Mouse (Mus musculus) left cerebral cortex, adult 8-10 months (tissue): ENCODE data around the gene Gm43191. TPM values are rescaled to one million over a fixed set of nuclear protein-coding genes. Genes with fewer than 3 reads are reported as not detected.
"Not testable (repeated sequence)": the region's sequence is repeated elsewhere in the genome, so short reads cannot be mapped to it uniquely, and the experiment has no call there.

Experiments used
- DNase-seq, 2 experiments: peaks; one replicate each; pipeline ENCODE4 v3.0.0; 2022; ENCODE audit warnings: low spot score in 2 of 2
- total RNA-seq, 4 experiments: library from RNA; stranded (reverse); gene quantifications; 2 replicates each; pipeline ENCODE4 v1.2.4; 2022

Gm43191 gene
- total RNA-seq = 1 to 10 TPM in 3 of 4 experiments, not detected in 1; 1.0 to 3.8 (median 2.6) TPM

- DNase-seq = no peak
Measured at GRCm38 (mm10) chr3:116681160-116681559, at the start of gene Gm43191. TSS of gene Gm43191 (minus strand) at chr3:116681260.

DNA sequence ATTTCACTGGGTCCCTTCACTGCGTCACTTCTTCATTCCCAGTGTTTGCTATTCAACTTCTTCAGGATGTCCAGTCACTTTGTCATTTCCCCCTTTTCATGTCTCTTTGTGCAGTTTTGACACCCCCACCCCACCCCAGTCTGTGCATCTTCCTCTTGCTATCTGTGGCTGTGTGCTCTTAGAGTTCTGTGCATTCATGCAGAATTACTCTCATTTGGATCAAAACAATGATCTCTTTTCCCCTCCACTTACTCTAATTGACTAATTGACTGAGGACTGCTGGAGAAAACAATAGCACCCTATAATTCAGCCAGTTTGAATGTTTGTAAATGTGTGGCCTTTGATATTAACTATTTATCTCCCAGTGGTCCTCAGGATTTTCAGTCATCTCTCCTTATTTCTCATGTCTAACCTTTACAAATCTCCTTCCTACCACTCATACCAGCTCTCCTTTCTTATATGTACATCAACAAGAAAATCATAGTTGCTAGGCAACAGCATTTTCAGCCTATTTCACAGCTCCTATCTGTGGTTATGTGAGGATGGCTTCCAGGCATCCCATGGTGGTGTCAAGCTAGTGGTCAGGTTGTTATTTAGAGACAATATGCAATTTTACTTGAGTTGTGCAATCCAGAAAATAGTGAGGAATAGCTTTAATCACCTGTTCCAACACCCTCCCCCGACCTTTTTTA lies 48.6 kb upstream of the Gm43191 start:
- no peak for DNase-seq

DNA sequence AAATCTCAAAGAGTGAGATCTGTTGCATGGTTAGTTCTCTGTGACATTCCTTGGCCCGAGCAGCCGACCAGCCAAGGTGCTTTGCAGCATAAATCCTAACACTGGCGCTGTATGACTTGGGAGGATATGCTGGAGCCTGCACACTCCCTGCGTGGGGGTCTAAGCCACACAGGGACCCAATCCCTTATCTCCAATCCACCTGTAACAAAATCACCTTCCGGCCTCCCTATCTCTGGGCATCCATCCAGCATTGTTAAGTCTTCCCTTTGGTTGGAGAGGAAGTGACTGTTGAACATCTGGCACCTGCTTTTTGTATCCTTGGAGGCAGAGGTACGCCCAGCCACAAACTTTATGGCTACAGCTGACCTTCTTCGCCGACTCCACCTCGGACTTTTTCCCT lies 45.7 kb upstream of the Gm43191 start:
- no peak for DNase-seq

DNA sequence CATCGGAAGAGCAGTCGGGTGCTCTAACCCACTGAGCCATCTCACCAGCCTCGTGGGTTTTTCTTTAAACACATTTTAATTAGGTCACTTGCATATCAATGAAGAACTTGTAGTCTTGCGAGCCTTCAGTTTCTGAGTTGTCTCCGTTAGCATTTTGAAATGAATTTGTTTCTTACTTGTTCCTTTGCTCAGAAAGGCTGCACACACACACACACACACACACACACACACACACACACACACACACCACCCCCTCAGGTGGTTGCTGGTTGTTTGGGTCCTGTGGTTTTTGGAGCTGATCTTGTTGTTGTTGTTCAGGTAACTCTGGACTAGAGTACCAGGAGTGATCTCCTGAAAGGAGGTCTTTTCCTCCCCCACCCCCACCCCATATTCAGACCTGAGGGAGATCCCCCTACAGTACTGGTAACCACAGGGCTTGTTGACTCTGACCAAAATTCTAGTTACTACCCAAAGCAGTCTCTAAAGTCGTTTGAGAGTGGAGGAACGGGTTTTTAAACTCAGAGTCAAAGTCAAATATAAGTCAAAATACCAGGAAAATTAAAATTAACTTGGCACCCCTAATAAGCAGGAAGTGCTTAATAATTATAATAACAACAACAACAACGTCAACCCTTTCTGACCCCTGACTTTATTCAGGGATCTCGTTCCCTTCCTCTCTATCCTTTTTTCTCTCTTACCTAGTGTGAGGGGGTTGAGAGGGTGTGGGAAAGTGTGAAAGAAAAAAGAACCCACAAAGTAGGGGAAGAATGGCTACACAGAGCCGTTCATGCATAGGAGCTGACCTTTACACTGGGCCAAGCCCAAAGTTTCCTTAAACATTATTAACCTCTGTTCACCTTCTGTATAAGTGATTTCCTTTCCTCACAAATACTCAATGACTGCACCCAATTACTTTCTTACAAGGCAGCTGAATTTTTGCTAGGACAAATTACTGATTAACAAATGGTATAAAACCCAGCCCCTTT lies 42.7 kb upstream of the Gm43191 start:
- DNase-seq = no peak

- no peak for DNase-seq
Measured at GRCm38 (mm10) chr3:116722980-116723379, 41.9 kb upstream of the Gm43191 start.

DNA sequence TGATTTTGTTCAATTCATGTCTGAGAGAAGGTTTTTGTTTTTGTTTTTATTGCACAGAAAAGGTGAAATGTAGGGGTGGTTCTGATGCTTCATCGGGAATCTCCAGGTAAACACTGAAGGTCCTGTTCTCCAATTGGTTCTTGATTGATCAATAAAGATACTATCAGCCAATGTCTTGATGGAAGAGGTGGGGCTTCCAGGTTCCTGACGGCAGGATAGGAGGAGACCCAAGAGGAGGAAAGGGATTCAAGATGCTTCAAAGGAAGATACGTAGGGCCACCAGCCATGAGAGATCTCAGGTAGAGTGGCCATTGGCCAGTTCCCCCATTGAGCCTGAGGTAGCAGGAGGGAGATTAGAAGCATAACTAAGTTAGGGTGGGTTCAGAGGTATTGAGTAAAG lies 37.9 kb upstream of the Gm43191 start:
- no peak for DNase-seq

DNA sequence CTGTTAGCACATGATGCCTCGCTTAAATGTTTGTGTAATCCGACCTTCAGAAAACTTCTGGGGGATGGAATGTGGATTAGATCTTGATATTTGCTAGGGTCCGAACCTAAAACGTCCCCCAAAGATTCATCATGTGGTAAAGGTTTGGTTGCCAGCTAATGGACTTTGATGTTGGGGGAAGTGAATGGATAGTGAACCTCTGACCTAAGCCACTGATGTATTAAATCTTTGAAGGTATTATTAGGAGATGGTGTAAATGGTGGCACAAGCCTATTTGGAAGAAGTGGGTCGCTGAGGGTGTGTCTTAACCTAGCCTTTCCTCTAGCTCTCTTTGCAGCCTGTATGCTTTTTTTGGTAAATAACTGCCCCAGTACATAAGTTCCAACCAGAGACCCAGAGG lies 32.0 kb upstream of the Gm43191 start:
- no peak for DNase-seq

DNA sequence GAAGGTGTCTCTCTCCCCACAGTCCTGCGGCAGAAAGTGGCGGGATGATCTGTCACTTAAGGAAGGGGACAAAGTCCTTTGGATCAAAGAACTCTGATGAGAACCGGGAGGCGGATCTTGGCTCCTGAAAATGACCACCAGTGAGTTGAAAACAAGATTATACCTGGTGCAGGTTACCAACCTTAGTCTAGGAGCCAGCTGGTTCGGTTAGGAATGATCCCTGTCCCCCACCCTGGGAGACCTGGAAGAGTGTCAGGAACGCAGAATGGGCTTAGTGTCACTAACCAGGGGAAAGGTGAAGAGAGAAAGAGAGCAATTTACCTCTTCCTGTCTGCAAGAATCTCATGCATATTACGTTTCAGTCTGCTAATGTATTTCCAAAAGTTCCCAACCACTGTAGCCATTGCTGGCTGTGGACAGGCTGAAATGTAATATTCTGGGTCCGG lies 31.4 kb upstream of the Gm43191 start, which contains the start of gene Slc35a3:
Slc35a3 (minus strand) TSS at position 396 of the 446 bp plus-strand sequence.
- DNase-seq = no peak

DNA sequence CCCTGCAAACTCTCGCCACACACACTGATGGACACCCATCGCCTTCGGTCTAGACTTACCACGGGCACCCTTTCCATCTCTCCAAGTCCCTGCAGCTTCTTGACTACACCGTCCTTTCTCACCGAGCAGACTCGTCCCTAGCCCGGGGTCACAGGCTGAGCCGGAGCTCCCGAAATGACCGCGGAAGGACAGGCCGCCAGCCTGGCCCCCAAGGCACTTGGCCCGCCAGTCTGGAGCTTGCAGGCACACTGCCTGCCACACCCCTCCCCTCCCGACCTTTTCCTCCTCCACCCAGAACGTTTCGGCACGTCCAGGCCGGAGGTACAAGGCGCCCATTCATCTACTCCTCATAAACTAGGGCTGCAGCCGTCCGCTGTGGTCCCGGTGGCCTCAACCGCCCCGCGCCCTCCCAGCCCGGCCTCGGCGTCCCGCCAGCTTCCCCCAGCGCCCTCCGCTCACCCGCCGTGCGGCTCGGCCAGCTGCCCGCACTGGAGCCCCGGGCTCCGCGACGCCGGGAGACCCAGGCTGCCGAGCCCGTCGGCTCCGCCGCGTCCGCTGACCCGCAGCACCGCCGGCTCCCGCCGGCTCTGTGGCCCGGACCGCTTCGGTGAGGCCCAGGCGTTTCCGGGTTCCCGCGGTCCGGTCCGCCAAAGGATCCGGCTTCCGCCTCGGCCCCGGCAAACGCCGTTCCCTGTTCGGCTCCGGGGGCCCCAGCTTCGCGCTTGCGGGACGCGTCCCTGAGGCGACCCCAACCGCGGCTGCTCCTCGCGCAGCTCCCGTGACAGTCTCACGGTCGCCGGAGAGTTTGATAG lies 30.8 kb upstream of the Gm43191 start:
- peak; percentile 43 to 72 for DNase-seq

DNA sequence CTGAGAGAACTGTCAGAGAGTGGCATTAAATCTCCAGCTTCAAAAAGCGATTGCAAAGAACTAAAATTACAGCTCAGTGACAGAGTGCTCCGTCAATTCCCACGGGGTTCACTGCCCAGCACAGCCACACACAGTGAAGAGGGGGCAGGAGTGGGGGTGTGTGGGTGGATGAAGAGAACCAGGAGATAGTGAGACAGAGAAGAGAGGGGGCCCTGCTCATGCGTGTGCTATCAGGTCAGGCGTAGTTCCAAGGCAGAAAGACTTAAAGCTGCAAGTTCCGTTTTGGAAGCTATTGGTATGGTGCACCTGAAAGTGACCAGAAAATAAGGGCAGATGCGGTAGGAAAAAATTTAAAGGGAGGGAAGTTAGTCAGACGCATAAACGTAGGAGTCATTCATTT lies 29.9 kb upstream of the Gm43191 start:
- no peak for DNase-seq

DNA sequence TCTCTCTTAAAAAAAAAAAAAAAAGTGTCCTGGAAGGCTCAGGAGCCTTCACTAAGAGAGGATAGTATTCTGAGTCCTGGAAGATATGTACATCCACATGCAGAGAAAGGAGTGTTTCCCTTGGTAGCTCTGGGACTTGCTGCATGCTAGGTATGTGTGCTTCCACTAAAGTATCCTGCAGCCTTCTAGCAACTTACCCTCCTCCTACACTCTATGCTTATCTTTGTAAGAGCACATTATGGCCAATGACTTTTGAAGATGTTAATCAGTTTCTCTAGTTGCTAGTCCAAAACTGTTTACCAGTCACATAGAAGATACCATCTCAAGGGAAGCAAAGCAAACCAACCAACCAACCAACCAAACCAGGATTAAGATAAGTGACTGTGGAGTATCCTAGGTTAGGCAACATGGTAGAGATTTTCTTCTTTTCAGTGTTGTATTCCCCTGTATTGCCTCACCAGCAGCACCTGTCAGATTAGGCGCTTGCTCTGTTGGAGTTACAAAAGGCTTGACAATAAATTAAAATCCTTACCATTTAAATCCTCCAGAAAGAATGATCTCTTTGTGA lies 24.7 kb upstream of the Gm43191 start:
- DNase-seq = no peak

DNA sequence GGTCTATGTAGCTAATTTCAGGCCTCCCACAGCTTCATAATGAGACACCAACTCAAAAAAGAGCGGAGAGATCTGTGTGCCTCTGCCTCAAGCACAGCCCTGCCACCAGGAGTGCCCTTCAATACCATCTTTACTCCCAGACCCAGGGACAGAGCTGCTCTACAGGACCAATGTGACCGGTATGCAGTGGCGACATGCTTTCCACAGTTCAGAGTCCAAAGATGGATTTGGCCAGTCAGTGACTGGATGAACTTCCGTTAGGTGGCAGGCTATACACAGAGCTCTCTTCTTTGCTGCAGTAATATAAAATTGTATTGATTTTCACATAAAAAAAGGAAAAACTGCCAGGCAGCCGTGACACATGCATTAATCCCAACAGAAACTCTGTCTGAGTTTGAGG lies 22.8 kb upstream of the Gm43191 start:
- no peak for DNase-seq

GRCm38 (mm10) chr3:116702647-116703272 lies 21.7 kb upstream of the Gm43191 start:
- no peak for DNase-seq

GRCm38 (mm10) chr3:116701601-116702000 lies 20.5 kb upstream of the Gm43191 start:
- DNase-seq = no peak

DNA sequence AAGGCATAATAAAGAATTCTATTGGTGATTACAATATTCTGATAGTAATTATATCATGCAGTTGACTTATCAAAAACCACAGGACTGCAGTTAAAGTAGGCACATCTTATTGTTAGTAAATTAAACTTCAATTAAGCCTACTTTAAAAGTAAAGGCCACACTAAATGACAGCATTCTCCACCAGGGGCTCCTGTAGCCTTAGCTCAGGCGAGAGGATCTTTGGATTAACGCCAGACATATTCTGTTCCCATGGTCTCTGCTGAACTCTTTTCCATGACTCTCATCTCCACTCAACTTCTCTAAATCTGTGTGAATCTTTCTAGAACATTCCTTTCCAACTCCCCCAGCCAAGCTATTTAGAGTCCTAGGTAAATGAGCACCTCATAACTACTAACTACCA lies 17.7 kb upstream of the Gm43191 start:
- DNase-seq = no peak

DNA sequence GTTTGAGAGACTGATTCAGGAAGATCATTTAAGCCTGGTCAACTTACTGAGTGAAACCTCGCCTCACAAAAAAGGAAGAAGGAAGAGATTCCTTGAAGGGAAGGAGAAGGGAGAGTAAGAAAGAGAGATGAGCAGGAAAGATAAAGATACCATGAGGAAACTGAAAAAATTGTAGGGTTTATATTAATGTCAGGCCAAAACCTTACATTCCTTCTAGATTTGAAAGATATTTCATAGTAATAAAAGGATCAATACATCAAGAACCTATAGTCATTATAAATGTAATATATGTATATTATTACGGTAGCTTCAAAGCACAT lies 14.6 kb upstream of the Gm43191 start:
- DNase-seq = no peak

DNA sequence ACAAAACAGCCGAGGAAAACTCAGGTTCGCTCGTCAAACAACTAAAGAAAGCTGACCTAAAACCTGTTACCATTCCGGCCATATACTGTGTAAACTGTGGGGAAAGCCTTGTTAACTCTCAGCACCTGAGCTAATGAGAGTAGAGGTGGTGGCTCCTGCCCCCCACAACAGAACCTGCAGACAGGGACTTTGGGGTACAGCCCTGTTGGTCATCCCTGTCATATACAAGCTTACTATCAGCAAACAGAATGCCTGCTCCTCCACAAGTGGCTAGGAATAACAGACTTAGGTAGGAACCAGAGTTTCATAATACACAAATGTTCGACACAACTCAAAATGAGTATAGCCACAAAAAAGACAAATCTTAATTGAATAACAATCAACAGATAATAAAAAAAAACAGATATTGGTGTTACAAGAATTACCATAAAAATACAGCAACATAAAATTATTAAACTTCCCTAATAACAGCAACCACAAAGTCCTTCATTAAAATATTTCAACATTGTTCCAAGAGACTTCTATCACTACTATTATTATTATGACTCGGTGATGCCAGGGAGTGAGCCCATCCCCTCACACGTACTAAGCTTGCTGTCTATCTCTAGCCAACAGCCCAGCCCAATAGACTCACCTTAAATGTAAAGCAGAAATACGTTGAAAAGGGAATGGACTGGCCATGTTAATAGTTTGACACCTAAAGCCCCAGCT lies 14.1 kb upstream of the Gm43191 start:
- no peak for DNase-seq

DNA sequence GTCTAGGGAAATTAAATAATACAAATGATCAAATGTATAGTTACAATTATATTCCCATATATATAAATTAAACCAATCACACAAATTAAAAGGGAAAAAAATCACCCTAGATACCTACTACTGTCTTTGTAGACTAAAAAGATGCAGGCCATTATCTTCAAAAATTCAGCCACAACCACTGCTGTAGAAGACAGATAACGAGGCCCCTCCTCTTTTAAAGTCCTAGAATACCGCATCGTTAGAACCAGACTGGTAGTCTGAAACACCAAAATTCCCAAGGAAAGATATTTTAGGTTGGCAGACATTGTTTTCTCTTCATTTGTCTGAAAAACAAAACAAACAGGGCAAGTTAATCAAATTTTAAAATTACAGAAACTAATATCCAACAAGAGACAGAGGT lies 13.3 kb upstream of the Gm43191 start:
- no peak for DNase-seq

DNA sequence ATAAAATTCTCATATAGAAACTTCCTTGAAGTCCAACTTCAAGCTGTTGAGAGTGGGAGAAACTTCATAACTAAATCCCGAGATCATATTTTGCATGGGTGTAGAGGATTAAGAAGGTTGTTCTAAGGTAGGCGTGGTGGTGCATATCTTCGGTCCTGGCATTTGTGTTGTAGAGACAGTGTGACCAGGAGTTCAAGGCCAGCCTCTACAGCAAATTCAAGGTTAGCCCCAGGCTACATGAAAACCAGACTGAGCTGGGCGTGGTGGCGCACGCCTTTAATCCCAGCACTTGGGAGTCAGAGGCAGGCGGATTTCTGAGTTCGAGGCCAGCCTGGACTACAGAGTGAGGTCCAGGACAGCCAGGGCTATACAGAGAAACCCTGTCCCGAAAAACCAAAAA lies 16.8 kb downstream of the Gm43191 start:
- not testable (repeated sequence) for DNase-seq

DNA sequence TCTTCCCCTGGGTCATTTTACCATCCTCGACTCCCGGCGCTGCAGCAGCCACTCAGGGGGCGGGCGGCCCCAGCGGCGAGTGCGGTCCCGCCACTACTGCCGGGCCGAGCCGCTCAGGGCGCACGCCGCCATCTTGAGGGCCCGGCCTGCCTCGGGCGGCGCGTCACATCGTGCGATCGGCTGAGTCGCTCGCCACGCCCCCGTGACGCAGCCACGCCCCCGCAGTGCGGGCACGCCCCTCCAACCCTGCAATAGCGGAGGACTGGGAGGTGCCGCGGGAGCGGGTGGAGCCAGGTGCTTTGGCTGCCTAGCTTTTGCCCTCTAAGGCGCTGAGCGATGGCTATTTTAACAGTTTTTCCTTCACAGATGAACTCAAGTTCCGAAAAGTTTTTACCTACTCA lies 18.6 kb downstream of the Gm43191 start, which contains the start of gene Mfsd14a:
Mfsd14a (minus strand) TSS at position 215 of the 401 bp plus-strand sequence.
- peak; percentile 96 for DNase-seq
